Mouse (Mus musculus) small intestine, adult 2 months (tissue): ENCODE results near the gene Ccdc191.

ENCODE experiments used
- CTCF ChIP-seq: fragments of 200-500 bp; IDR thresholded peaks from 2 replicates; pipeline ENCODE4 v1.5.1; 2012; ENCODE audit warnings: low read depth, mild to moderate bottlenecking, control low read depth, inconsistent platforms, low read length, moderate library complexity, mixed read lengths; ENCODE audit not compliant: insufficient replicate concordance, insufficient read length; ENCODE audit errors: extremely low read depth
- POLR2A ChIP-seq: fragments of 200-500 bp; IDR thresholded peaks from 2 replicates; pipeline ENCODE4 v1.6.1; 2012; ENCODE audit warnings: low read depth, mild to moderate bottlenecking, control low read depth, inconsistent platforms, low read length, moderate library complexity

GRCm38 (mm10) chr16:43963780-43964179 is 74.2 kb downstream of the Ccdc191 start:
- TF ChIP-seq CTCF (no peak), POLR2A (no peak)
